Mouse (Mus musculus) lung, postnatal 25 days (tissue): ENCODE data around the gene Sertad3.

ENCODE experiments used
- DNase-seq: peaks from one replicate; pipeline ENCODE4 v3.0.0; 2022; ENCODE audit warnings: low spot score

The Sertad3 gene

GRCm38 (mm10) chr7:27473156-27473834 lies at the start of gene Sertad3:
Gene Sertad3 (plus strand): TSS chr7:27473768.
- DNase-seq = peak; percentile 99

DNA sequence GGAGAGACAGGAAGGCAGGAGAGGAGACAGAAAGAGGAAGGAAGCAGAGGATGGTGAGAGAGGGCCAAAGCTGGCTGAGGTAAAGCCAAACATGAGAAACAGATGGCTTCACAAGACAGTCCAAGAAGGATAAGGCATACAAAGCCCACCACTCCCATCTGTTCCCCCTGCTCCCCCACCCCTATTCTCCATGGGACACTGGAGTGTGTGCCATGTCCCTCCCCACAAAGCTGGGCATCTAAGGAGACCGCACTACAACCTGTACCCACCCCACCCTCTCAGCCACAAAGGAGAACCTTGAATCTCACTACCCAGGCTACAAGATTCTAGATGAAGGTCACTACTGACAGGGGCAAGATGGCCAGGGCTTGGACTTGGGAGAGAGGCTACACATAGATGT lies 46.2 kb upstream of the Sertad3 start:
- no peak for DNase-seq

GRCm38 (mm10) chr7:27428002-27428401 lies 45.6 kb upstream of the Sertad3 start:
- no peak for DNase-seq

- DNase-seq = no peak
Measured at GRCm38 (mm10) chr7:27429135-27429534, 44.4 kb upstream of the Sertad3 start.

- no peak for DNase-seq
Measured at GRCm38 (mm10) chr7:27433349-27433748, 40.2 kb upstream of the Sertad3 start.

DNA sequence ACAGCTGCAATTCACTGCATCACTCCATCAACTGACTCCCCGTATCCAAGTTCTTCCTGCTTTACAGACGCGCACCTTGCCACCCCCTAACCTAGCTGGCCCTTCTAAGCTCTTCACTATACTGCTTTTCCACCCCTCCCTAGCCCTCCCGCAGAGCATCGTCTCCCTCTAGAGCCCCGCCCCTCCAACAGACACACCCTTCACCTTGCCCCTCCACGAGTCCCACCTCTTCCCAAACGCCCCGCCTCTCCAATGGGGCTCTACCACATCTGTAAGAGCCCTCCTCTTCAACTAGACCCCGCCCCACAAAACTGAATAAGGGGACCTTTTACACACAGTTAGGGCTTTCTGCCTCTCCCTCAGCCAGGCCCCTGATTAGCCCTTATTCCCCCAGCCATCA lies 39.8 kb upstream of the Sertad3 start:
- DNase-seq = no peak

- no peak for DNase-seq
Measured at GRCm38 (mm10) chr7:27437544-27437943, 36.0 kb upstream of the Sertad3 start.

DNA sequence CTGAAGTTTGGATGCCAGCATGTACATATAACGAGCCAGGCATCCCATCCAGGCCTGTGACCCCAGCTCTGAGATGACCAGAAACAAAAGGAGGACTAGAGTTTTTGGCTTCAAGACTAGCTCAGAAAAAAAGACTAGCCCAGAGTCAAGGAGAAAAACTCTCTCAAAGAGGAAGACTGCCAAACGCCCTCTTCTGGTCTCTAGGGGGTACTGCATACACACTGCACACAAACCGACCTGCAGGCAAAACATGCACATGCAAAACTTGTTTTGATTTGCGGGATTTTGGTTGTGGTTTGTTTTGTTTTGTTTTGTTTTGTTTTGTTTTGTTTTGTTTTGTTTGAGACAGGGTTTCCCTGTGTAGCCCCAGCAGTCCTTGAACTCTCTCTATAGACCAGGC lies 33.6 kb upstream of the Sertad3 start:
- DNase-seq = no peak

DNA sequence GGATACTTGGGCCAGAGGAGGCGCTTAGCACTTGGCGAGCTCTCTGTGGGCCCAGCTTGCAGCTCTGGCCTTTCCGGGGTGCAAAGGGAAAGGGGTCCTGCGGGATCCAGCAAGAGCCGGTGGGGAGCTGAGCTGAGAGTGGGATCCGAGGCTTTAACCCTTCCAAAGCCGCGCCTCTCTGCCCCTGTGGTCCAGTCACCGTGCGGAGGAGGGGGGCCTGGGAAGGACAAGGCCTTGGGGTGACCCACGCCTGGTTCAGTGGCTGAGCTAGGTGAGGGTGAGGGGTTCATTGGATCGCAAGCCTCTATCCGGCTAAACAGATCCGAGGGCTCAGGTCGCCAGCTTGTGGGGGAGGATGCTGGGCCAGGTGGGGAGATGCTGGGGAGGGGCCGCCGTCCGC lies 27.5 kb upstream of the Sertad3 start:
- no peak for DNase-seq

DNA sequence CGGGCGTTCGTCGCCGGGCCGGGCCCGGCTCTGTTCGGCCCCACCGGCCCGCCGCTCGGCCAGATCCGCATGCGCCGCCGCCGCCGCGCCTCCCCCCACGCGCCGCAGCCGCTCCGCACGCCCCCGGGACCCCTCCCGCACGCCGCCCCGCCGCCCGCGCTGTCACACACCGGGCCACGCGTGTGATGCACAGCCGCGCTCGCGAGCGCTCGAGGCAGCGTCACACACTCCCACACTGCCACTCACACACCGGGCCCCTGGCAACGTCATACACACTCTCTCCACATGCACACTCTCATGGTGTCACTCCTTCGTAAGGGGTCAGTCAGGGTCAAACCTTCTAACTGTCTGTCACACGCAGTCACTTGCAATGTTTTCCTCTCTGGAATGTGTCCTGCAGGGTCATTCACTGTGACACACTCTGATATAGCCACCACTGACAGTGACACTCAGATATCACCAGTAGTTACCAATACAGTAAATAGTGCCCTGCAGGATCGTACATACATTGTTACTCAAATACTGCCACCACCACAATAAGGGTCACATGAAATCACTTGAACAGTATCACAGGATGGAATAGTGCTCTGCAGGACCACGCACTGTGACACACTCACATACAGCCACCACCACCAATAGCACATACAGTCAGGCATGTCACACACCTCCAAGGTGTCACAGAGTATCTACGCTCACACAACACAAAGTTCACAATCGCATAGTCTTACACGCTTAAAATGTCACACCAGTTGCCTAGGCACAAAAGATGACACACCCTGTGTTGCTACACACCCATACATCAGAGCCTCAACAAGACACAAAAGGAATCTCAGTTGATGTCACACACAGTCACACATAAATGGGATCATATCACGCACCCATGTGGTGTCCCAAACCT lies 26.8 kb upstream of the Sertad3 start:
- no peak for DNase-seq

GRCm38 (mm10) chr7:27447419-27448286 lies 25.9 kb upstream of the Sertad3 start, which contains the start of the genes Sptbn4 and Blvrb:
Gene Sptbn4 (minus strand): TSS chr7:27447686.
Gene Blvrb (plus strand): TSS chr7:27447978.
- peak; percentile 100 for DNase-seq

DNA sequence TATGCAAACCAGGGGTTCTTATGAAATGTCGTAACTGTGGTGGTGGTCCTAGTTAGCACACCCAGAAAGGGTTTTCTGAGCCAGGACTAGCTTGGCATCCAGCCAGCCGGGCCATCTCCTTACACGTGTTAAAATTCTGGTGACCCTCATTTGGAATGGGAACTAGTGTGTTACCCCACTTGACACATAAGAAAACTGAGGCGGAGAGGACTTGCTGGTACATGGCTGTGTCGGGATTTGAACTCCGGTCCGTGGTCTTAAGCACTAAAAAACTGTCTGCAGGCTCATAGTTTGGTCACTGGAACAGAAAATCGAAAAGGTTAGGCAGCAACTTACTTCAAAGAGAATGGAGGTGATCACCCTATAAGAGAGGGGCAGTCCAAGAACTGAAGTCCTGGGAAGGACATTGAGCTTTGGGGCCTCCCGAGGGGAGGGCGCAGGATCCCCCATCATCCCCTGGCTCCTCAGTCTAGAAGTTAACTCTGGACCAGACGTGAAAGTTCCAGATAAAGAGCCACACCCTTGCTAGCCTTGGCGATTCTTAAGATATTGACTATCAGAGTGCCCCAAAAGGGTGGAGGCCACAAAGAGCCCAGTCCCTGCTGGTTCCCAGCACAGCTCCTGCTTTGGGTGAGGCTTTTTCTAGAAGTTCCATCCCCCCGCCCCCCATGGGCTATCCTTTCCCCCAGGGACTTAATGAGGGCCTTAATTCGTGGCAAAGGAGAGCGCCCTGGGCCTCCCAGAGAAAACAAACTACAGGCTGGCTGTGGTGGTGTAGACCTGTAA lies 25.0 kb upstream of the Sertad3 start:
- DNase-seq = no peak

DNA sequence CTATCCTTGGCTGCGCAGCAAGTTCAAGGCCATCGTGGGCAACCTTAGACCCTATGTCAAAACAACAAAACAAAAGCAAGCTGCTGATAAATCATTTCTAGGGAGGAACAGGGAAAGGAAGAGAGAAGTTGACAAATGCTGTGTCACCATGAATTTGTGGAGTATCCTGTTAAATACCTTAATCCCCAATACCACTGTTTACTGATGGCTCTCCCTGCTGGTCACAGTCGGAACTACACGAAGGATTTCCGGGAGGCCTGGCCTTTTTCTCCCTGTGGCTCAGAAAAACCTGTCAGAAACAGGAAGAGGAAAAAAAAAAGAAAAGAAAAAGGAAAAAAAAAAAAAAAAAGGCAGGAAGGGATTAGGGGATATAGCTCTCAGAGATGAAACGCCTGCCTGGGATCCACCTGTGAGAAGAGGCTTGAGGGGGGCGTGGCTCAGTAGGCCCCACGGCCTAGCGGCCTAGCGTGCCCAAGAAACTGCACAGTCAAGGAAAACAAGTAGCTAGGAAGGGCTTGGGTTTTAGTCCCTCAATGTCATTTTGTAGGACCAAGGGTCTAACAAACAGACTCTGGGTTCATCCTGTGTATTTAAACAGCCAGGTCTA lies 24.2 kb upstream of the Sertad3 start:
- DNase-seq = peak; percentile 79

- no peak for DNase-seq
Measured at GRCm38 (mm10) chr7:27451359-27451758, 22.2 kb upstream of the Sertad3 start.

GRCm38 (mm10) chr7:27452206-27452770 lies 21.3 kb upstream of the Sertad3 start:
- no peak for DNase-seq

DNA sequence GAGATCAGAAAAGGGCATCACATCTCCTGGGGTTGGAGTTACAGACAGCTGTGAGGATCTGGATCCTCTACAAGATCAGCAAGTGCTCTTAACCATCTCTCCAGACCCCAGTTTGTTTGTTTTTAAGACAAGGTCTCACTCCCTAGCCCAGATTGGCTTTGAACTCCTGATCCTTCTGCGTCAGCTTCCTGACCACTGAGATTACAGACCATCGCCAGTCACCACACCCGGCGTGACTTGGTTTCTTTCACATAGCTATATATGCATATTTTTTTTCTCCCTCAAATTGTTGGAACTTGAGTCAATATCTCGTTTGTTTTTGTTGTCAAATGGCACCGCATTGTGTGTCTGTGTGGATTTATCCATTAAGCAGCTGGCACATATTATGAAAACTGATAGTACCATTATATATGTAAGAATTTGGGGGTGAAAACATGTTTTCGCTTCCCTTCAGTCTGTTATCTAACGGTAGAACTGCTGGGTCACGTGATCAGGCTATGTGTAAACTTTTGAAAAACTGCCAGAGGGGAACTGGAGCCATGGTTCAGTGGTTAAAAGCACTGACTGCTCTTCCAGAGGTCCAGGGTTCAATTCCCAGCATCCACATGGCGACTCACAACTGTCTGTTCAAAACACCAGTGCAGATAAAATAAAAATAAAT lies 19.0 kb upstream of the Sertad3 start:
- DNase-seq = no peak

DNA sequence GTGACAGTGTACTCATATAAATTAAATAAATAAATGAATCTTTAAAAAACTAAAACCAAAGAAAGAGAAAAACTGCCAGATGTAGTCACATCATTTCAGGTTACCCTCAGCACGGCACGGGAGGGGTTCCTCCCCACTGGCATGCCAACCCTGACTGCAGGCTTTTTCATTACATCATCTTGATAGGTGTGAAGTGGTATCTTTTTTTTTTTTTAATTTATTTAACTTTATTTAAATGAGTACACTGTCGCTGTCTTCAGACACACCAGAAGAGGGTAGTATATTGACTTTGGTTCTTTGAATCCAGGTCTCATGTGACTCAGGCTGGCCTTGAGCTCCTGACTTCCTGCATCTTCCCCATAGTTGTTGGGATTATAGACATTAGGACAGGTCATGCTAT lies 18.3 kb upstream of the Sertad3 start:
- no peak for DNase-seq

DNA sequence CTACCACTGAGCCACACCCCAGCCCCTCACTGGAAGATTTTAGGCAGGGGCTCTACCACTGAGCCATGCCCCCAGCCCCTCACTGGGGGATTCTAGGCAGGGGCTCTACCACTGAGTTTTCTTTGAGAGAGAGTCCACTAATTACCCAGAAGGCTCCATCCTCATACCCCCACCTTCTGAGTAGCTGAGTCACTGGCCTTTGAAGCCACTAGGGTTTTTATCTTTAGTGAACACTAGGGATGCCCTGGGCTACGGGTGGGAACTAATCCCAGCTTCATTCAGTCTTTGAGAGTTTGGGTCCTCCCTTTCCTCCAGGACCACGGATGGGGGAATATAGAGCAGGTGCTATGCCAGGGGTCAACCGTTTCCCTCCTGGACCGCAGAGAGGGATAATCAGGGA lies 15.0 kb upstream of the Sertad3 start:
- DNase-seq = no peak

GRCm38 (mm10) chr7:27459640-27460039 lies 13.9 kb upstream of the Sertad3 start:
- DNase-seq = no peak

- DNase-seq = no peak
Measured at GRCm38 (mm10) chr7:27460477-27460876, 13.1 kb upstream of the Sertad3 start.
